Mouse (Mus musculus) CH12.LX (cell line): ENCODE data around the gene Nfat5. TPM values are rescaled to one million over a fixed set of nuclear protein-coding genes. Genes with fewer than 3 reads are reported as not detected.

Experiments used
- DNase-seq: peaks from one replicate; pipeline ENCODE4 v3.0.0-alpha.2; 2013; ENCODE audit errors: extremely low read depth
- H3K27ac ChIP-seq: 2 replicates; pipeline ENCODE4 v1.5.1; 2012; ENCODE audit warnings: low read depth, mild to moderate bottlenecking, control low read depth, moderate library complexity; ENCODE audit not compliant: insufficient read depth
- H3K27me3 ChIP-seq: replicated peaks from 2 replicates; pipeline ENCODE3; 2012; ENCODE audit warnings: inconsistent platforms
- H3K36me3 ChIP-seq, 2 experiments: replicated peaks in 1 of 2; 2 replicates each; pipeline versions ENCODE3 to v1.6.1; 2012; ENCODE audit warnings: inconsistent platforms in 1 of 2, low read length in 1 of 2, mild to moderate bottlenecking in 1 of 2, mixed read lengths in 1 of 2, moderate library complexity in 1 of 2; ENCODE audit not compliant: control insufficient read depth in 1 of 2, insufficient read depth in 1 of 2
- H3K4me1 ChIP-seq, 2 experiments: 2 replicates each; pipeline ENCODE4 v1.6.1; 2012; ENCODE audit warnings: inconsistent platforms in 1 of 2, moderate library complexity in 1 of 2; ENCODE audit not compliant: insufficient read depth in 2 of 2, control insufficient read depth in 1 of 2
- H3K4me2 ChIP-seq: 2 replicates; pipeline ENCODE4 v1.6.1; 2012; ENCODE audit warnings: low read depth, mild to moderate bottlenecking, control low read depth; ENCODE audit not compliant: poor library complexity, insufficient read depth, severe bottlenecking
- H3K4me3 ChIP-seq, 3 experiments: fragments of 150-350 bp in 1 of 3; sonication (generic) in 1 of 3; replicated peaks in 1 of 3; 2 replicates each; pipeline versions ENCODE3 to v1.5.1; 2011 to 2012; ENCODE audit warnings: low read depth in 2 of 3, low read length in 2 of 3, mild to moderate bottlenecking in 2 of 3, moderate library complexity in 2 of 3, control low read depth in 1 of 3, improper control_type of control experiment in 1 of 3, inconsistent platforms in 1 of 3, mixed read lengths in 1 of 3; ENCODE audit not compliant: poor library complexity in 1 of 3
- H3K79me2 ChIP-seq: replicated peaks from 2 replicates; pipeline ENCODE4 v1.6.1; 2012; ENCODE audit warnings: mild to moderate bottlenecking, moderate library complexity; ENCODE audit not compliant: control insufficient read depth, poor library complexity, insufficient read depth, severe bottlenecking; ENCODE audit errors: extremely low read depth
- H3K9ac ChIP-seq: 2 replicates; pipeline ENCODE4 v1.6.1; 2012; ENCODE audit warnings: low read depth, mild to moderate bottlenecking, control low read depth, moderate library complexity; ENCODE audit not compliant: insufficient read depth
- H3K9me3 ChIP-seq: replicated peaks from 2 replicates; pipeline ENCODE3; 2012; ENCODE audit warnings: low read length, inconsistent platforms, mixed read lengths
- BHLHE40 ChIP-seq: IDR thresholded peaks from 2 replicates; pipeline ENCODE4 v1.6.1; 2011; ENCODE audit warnings: mild to moderate bottlenecking, low read depth, low read length, improper control_type of control experiment
- CTCF ChIP-seq, 2 experiments: IDR thresholded peaks in 1 of 2; conservative IDR thresholded peaks in 1 of 2; 2 replicates each; pipeline ENCODE4 v1.5.1; 2011 to 2012; ENCODE audit warnings: low read depth in 2 of 2, low read length in 2 of 2, improper control_type of control experiment in 1 of 2, inconsistent platforms in 1 of 2, mild to moderate bottlenecking in 1 of 2, moderate library complexity in 1 of 2
- E2F4 ChIP-seq: IDR thresholded peaks from 2 replicates; pipeline ENCODE4 v1.6.1; 2011; ENCODE audit warnings: low read depth, low read length, improper control_type of control experiment; ENCODE audit not compliant: insufficient replicate concordance
- ETS1 ChIP-seq: conservative IDR thresholded peaks from 2 replicates; pipeline ENCODE4 v1.6.1; 2012; ENCODE audit warnings: low read depth, mild to moderate bottlenecking, inconsistent platforms, low read length, improper control_type of control experiment, moderate library complexity
- GABPA ChIP-seq: IDR thresholded peaks from 2 replicates; pipeline ENCODE4 v1.6.1; 2012; ENCODE audit warnings: low read depth, low read length, improper control_type of control experiment, inconsistent platforms; ENCODE audit not compliant: insufficient replicate concordance
- HCFC1 ChIP-seq: IDR thresholded peaks from 2 replicates; pipeline ENCODE4 v1.6.1; 2012; ENCODE audit warnings: low read depth, mild to moderate bottlenecking, inconsistent platforms, low read length, improper control_type of control experiment
- JUN ChIP-seq: IDR thresholded peaks from 2 replicates; pipeline ENCODE4 v1.6.1; 2011; ENCODE audit warnings: low read depth, mild to moderate bottlenecking, low read length, improper control_type of control experiment, moderate library complexity; ENCODE audit not compliant: insufficient read depth
- KAT2A ChIP-seq: IDR thresholded peaks from 2 replicates; pipeline ENCODE4 v1.6.1; 2012; ENCODE audit warnings: low read length, improper control_type of control experiment, inconsistent platforms; ENCODE audit not compliant: insufficient replicate concordance
- MAFK ChIP-seq: IDR thresholded peaks from 2 replicates; pipeline ENCODE4 v1.6.1; 2011; ENCODE audit warnings: low read length, improper control_type of control experiment; ENCODE audit not compliant: insufficient replicate concordance
- MXI1 ChIP-seq: IDR thresholded peaks from 2 replicates; pipeline ENCODE4 v1.6.1; 2011; ENCODE audit warnings: mild to moderate bottlenecking, low read depth, low read length, improper control_type of control experiment
- MYC ChIP-seq: IDR thresholded peaks from 2 replicates; pipeline ENCODE4 v1.6.1; 2011; ENCODE audit warnings: low read depth, mild to moderate bottlenecking, improper control_type of control experiment, low read length
- NELFE ChIP-seq: IDR thresholded peaks from 2 replicates; pipeline ENCODE4 v1.6.1; 2011; ENCODE audit warnings: low read depth, low read length, improper control_type of control experiment
- NRF1 ChIP-seq: IDR thresholded peaks from 2 replicates; pipeline ENCODE4 v1.6.1; 2014; ENCODE audit warnings: low read depth, mild to moderate bottlenecking, inconsistent platforms, low read length, improper control_type of control experiment, moderate library complexity
- PAX5 ChIP-seq: IDR thresholded peaks from 2 replicates; pipeline ENCODE4 v1.6.1; 2012; ENCODE audit warnings: low read length, inconsistent platforms, mixed read lengths
- POLR2A ChIP-seq: IDR thresholded peaks from 2 replicates; pipeline ENCODE4 v1.6.1; 2011; ENCODE audit warnings: low read depth, mild to moderate bottlenecking, improper control_type of control experiment, low read length
- RAD21 ChIP-seq: IDR thresholded peaks from 2 replicates; pipeline ENCODE4 v1.6.1; 2011; ENCODE audit warnings: low read depth, mild to moderate bottlenecking, low read length, improper control_type of control experiment, moderate library complexity
- TBP ChIP-seq: conservative IDR thresholded peaks from 2 replicates; pipeline ENCODE4 v1.6.1; 2011; ENCODE audit warnings: low read depth, low read length, improper control_type of control experiment
- UBTF ChIP-seq: IDR thresholded peaks from 2 replicates; pipeline ENCODE4 v1.6.1; 2012; ENCODE audit warnings: low read depth, mild to moderate bottlenecking, inconsistent platforms, low read length, improper control_type of control experiment, moderate library complexity
- USF2 ChIP-seq: conservative IDR thresholded peaks from 2 replicates; pipeline ENCODE4 v1.6.1; 2011; ENCODE audit warnings: low read depth, low read length, improper control_type of control experiment
- ZKSCAN1 ChIP-seq: IDR thresholded peaks from 2 replicates; pipeline ENCODE4 v1.6.1; 2012; ENCODE audit warnings: low read depth, inconsistent platforms, low read length, improper control_type of control experiment, borderline replicate concordance
- dilution Hi-C: fragments of 300-500 bp; cut with MboI; formaldehyde crosslinking; loops from 2 replicates; pipeline ENCODE4 v1.14.3; 2020; ENCODE audit warnings: low sequenced_read_pairs; ENCODE audit not compliant: extremely low pct_unique_long_range_greater_than_20kb, extremely low pct_ligation_motif_present
- in situ Hi-C: fragments of 300-500 bp; cut with MboI; formaldehyde crosslinking; loops from 3 replicates; pipeline ENCODE4 v1.14.3; 2019; ENCODE audit warnings: low sequenced_read_pairs, low pct_ligation_motif_present, low pct_unique_long_range_greater_than_20kb, mixed read lengths
- polyA plus RNA-seq: library from polyadenylated mRNA; unstranded; fragments of >175 nt; gene quantifications from 2 replicates; pipeline ENCODE4 v1.2.1, GENCODE M21; 2012; ENCODE audit warnings: low read depth; ENCODE audit not compliant: insufficient read length
- total RNA-seq, 2 experiments: library from RNA; depleted of rRNA; stranded (reverse); fragments of 300-350 nt in 1 of 2; fragments of >200 nt in 1 of 2; gene quantifications; 2 replicates each; pipeline ENCODE4 v1.2.3; 2012 to 2014

Nfat5 gene
- total and polyA plus RNA-seq, 3 experiments, result 13.2 to 36.2 (median 18.6) TPM

DNA sequence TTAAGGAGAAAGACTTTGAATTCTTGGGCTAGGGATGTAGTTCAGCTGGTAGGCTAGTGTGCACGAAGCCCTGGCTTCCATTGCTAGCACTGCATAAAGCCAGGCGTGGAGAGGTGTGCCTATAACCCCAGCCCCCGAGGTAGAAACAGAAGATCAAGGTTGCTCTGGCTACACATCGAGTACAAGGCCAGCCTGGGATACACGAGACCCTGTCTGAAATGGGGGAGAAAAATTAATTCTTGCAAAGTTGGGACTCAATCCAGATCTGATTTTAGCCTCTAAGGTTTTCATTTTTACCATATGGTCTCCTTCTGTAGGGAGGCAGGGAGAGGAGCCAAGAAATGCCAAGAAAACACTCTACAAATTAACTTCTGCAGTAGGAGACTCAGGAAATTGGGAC, 36.0 kb upstream of the Nfat5 start:
- H3K4me3 ChIP-seq, result no peak overlapping the region
- no peak overlapping the region for H3K9ac ChIP-seq
- no peak overlapping the region for H3K27ac ChIP-seq
- TF ChIP-seq JUN, result no peak
- TF ChIP-seq MAFK, result no peak
- no peak for TF ChIP-seq ETS1
- H3K4me1 ChIP-seq, result peaks cover 4 to 18% of the 10 kb centered on the region in 2 experiments
- in situ Hi-C loops (no loop called here), dilution Hi-C loops (no loop called here)
- H3K79me2 ChIP-seq, result no peaks in the 10 kb centered on the region
- no peak overlapping the region for H3K4me2 ChIP-seq
- no peaks in the 10 kb centered on the region for H3K9me3 ChIP-seq
- no peaks in the 10 kb centered on the region for H3K27me3 ChIP-seq
- DNase-seq, result no peak
- no peaks in the 10 kb centered on the region for H3K36me3 ChIP-seq

- dilution Hi-C loops (no loop called here), in situ Hi-C loops (no loop called here)
- Histone ChIP-seq H3K79me2 (no peaks in the 10 kb centered on the region), H3K9me3 (no peaks in the 10 kb centered on the region), H3K4me2 (no peak overlapping the region), H3K9ac (no peak overlapping the region), H3K36me3 (no peaks in the 10 kb centered on the region), H3K4me1 (peaks cover 1 to 4% of the 10 kb centered on the region in 2 experiments; a peak in 2 of 4 replicates), H3K27me3 (no peaks in the 10 kb centered on the region), H3K27ac (no peak overlapping the region), H3K4me3 (no peak overlapping the region)
- TF ChIP-seq ZKSCAN1 (no peak), TBP (no peak), MAFK (no peak), KAT2A (no peak), MXI1 (no peak), ETS1 (no peak), HCFC1 (no peak), BHLHE40 (no peak), E2F4 (no peak), UBTF (no peak), JUN (no peak), PAX5 (no peak), GABPA (no peak), POLR2A (no peak), CTCF (conservative IDR thresholded peaks at IDR 0.05 in 1 of 2, IDR thresholded peaks at IDR 0.05 in 1 of 2; ENCODE audit: low read depth in 2 of 2, low read length in 2 of 2) (no peak), NELFE (no peak), NRF1 (no peak), USF2 (no peak), RAD21 (no peak), MYC (no peak)
- DNase-seq, result no peak
Observed at GRCm38 (mm10) chr8:107260120-107260519, 33.1 kb upstream of the Nfat5 start.
